Mouse (Mus musculus) cerebellum, adult 2 months (tissue): ENCODE data around the gene Mgat3. TPM values are rescaled to one million over a fixed set of nuclear protein-coding genes. Genes with fewer than 3 reads are reported as not detected.

Source experiments
- DNase-seq, 2 experiments: peaks; one replicate each; pipeline ENCODE4 v3.0.0; 2021
- H3K27ac ChIP-seq: fragments of 200-500 bp; 2 replicates; pipeline ENCODE4 v1.5.1; 2012; ENCODE audit warnings: low read length, control low read depth, inconsistent platforms; ENCODE audit not compliant: insufficient read depth
- H3K27me3 ChIP-seq: fragments of 200-500 bp; 2 replicates; pipeline ENCODE4 v1.6.1; 2012; ENCODE audit warnings: inconsistent platforms, mild to moderate bottlenecking, low read length, moderate library complexity; ENCODE audit not compliant: control insufficient read depth, insufficient read depth
- H3K4me1 ChIP-seq: fragments of 200-500 bp; 2 replicates; pipeline ENCODE4 v1.6.1; 2011; ENCODE audit warnings: low read length; ENCODE audit not compliant: control insufficient read depth, insufficient read depth
- H3K4me3 ChIP-seq: fragments of 200-500 bp; replicated peaks from 2 replicates; pipeline ENCODE3; 2011; ENCODE audit warnings: mild to moderate bottlenecking, low read depth, low read length, control low read depth; ENCODE audit not compliant: insufficient read depth
- CTCF ChIP-seq: fragments of 200-500 bp; IDR thresholded peaks from 2 replicates; pipeline ENCODE4 v1.5.1; 2011; ENCODE audit warnings: low read depth, mild to moderate bottlenecking, control low read depth, low read length, moderate library complexity, borderline replicate concordance; ENCODE audit not compliant: insufficient read depth
- POLR2A ChIP-seq: fragments of 200-500 bp; IDR thresholded peaks from 2 replicates; pipeline ENCODE4 v1.6.1; 2011; ENCODE audit warnings: low read length, control low read depth, borderline replicate concordance; ENCODE audit not compliant: insufficient read depth
- WGBS: fragments of 180-500 bp; shearing (Covaris S2); methylation state at CpG from one replicate; pipeline ENCODE4 v1.1.7; 2018; 5-methylcytosine and 5-hydroxymethylcytosine counted together
- polyA plus RNA-seq: library from polyadenylated mRNA; depleted of rRNA; stranded (reverse); fragments of >200 nt; gene quantifications from 2 replicates; pipeline ENCODE4 v1.2.3, GENCODE M21; 2012

Gene Mgat3
- polyA plus RNA-seq, 1 experiment: 106 TPM

GRCm38 (mm10) chr15:80206057-80206565 is 32.6 kb downstream of the Mgat3 start:
- Histone ChIP-seq H3K4me1 (peaks cover 46% of the 10 kb centered on the region), H3K4me3 (no peak overlapping the region), H3K27me3 (no peaks in the 10 kb centered on the region), H3K27ac (no peak overlapping the region)
- TF ChIP-seq POLR2A (no peak), CTCF (no peak)
- 22% methylated on average over 3 of the region's 3 CpGs for WGBS
- DNase-seq: peak in 1 of 2 experiments; percentile 52

DNA sequence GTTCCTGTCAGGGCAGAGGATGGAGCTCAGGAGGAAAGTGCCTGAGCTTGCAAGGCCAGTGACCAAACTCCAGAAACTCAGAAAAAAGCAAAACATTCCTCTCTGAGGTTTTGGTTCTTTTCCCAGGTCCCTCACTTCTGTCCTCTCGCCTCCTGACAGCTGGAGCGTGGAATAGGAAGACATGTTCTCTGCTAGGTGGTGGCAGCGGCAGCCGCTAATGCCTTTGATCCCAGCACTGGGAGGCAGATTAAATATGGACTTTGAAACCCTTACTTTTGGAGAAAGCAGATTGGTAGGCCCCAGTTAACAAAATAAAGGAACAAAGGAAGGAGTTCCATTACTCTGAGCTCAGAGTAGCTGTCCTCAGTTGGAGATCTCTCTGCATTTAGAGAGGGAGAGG is 34.9 kb downstream of the Mgat3 start:
- no peaks in the 10 kb centered on the region for H3K27me3 ChIP-seq
- TF ChIP-seq POLR2A (no peak), CTCF (no peak)
- peaks cover 32% of the 10 kb centered on the region for H3K4me1 ChIP-seq
- DNase-seq: no peak
- H3K27ac ChIP-seq: no peak overlapping the region
- WGBS: 59% methylated on average over 4 of the region's 4 CpGs
- no peak overlapping the region for H3K4me3 ChIP-seq

DNA sequence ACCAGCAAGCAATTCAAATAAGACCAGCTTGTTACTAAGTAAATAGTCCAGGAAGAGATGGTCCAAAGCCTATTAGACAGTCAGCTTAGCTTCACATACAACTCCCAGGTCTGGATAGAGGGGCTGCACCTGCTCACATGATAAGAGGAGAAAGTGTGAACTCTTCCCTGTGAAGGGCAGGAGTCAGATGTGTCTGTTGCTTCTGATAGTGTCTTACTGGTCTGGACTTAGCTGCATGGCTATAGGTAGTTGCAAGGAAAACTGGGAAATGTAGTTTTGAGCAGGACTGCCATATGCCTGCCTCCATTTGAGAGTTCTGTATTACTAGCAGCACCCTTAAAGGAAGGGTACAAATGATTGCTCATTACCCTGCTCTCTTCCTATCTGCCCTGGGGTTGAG is 40.2 kb downstream of the Mgat3 start:
- peaks cover 13% of the 10 kb centered on the region; the same call in 1 of the 2 replicates for H3K4me1 ChIP-seq
- no peak for DNase-seq
- no peak for TF ChIP-seq CTCF
- no peak for TF ChIP-seq POLR2A
- no peak overlapping the region for H3K27ac ChIP-seq
- H3K4me3 ChIP-seq: no peak overlapping the region
- no peaks in the 10 kb centered on the region for H3K27me3 ChIP-seq

GRCm38 (mm10) chr15:80215716-80216479 is 42.4 kb downstream of the Mgat3 start:
- Histone ChIP-seq H3K4me3 (no peak overlapping the region), H3K27me3 (no peaks in the 10 kb centered on the region), H3K4me1 (peaks cover 11% of the 10 kb centered on the region; the same call in 1 of the 2 replicates), H3K27ac (no peak overlapping the region)
- TF ChIP-seq CTCF (peak; percentile 52; the same call in 1 of the 2 replicates), POLR2A (no peak)
- DNase-seq: peak; percentile 52 to 58
- 26% methylated on average over 10 of the region's 10 CpGs for WGBS

DNA sequence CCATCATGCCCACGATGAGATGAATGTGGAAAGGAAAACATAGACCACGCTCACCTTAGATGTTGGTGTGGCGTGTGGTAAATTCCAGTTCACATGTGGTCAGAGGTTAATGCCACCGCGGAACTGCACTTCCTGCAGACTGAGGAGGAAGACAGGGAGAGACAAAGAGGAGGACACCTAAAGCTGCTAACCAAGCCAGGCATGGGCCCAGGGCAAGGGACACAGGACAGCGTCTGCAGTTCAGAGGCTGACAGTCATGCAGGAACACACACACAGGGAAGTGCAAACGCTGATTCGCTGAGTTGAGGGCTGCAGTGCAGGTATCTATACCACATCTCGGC is 42.9 kb downstream of the Mgat3 start:
- no peak overlapping the region for H3K4me3 ChIP-seq
- 66% methylated on average over 9 of the region's 9 CpGs for WGBS
- TF ChIP-seq CTCF: no peak
- no peak for TF ChIP-seq POLR2A
- no peaks in the 10 kb centered on the region for H3K27me3 ChIP-seq
- peaks cover 11% of the 10 kb centered on the region; the same call in 1 of the 2 replicates for H3K4me1 ChIP-seq
- DNase-seq: no peak
- H3K27ac ChIP-seq: no peak overlapping the region

DNA sequence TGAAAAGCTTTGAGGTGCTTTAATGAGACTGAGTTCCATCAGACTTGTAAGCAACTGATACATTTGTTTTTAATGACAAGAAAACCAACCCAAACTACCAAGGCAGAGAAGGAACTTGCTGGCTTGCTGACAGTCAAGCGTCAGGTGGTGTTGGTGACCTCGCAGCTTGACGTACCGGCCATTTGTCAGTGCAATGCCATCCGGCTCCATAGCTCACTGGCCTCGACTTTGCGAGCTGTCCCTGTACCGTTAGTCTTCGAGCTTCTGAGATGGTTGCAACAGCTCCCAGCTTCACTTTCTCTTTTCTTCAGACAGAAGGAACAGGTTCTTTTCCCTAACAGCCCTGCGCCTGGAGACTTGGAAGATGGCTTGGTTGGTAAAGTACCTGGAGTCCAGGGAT is 44.0 kb downstream of the Mgat3 start:
- 72% methylated on average over 10 of the region's 10 CpGs for WGBS
- no peak for DNase-seq
- Histone ChIP-seq H3K4me3 (no peak overlapping the region), H3K27me3 (no peaks in the 10 kb centered on the region), H3K27ac (no peak overlapping the region), H3K4me1 (peaks cover 11% of the 10 kb centered on the region; the same call in 1 of the 2 replicates)
- TF ChIP-seq CTCF (no peak), POLR2A (no peak)

- H3K27me3 ChIP-seq: no peaks in the 10 kb centered on the region
- no peak overlapping the region for H3K27ac ChIP-seq
- DNase-seq: no peak
- TF ChIP-seq POLR2A (no peak), CTCF (no peak)
- 67% methylated on average over 14 of the region's 14 CpGs for WGBS
- no peak overlapping the region for H3K4me3 ChIP-seq
- peaks cover 11% of the 10 kb centered on the region; the same call in 1 of the 2 replicates for H3K4me1 ChIP-seq
Measured at GRCm38 (mm10) chr15:80219211-80219610, 45.7 kb downstream of the Mgat3 start.
